Mouse (Mus musculus) forebrain, embryonic 16.5 days (tissue): ENCODE measurements at regions not wholly inside any gene's neighbourhood (a gene's known extent, or its start where the extent isn't known, plus 50 kb on each side); places are given as distances from the start of the nearest gene placed in this dataset.

ENCODE experiments used
- ATAC-seq: fragments of 200-750 bp; cut with Nextera tagmentation; 2 replicates; pipeline ENCODE4 v1.8.0; 2017; ENCODE audit warnings: mild to moderate bottlenecking, moderate library complexity
- H3K27ac ChIP-seq: fragments of 300-500 bp; sonication (generic); 2 replicates; pipeline ENCODE4 v1.5.1; 2014; ENCODE audit warnings: low read length, control low read depth
- H3K27me3 ChIP-seq: fragments of 300-500 bp; sonication (generic); replicated peaks from 2 replicates; pipeline ENCODE4 v1.6.1; 2014; ENCODE audit warnings: low read length; ENCODE audit not compliant: control insufficient read depth, insufficient read depth
- H3K36me3 ChIP-seq: fragments of 300-500 bp; sonication (generic); 2 replicates; pipeline ENCODE4 v1.6.1; 2014; ENCODE audit not compliant: control insufficient read depth, insufficient read depth
- H3K4me1 ChIP-seq: fragments of 300-500 bp; sonication (generic); replicated peaks from 2 replicates; pipeline ENCODE4 v1.6.1; 2014; ENCODE audit warnings: low read length; ENCODE audit not compliant: control insufficient read depth, insufficient read depth
- H3K4me2 ChIP-seq: fragments of 300-500 bp; sonication (generic); 2 replicates; pipeline ENCODE4 v1.6.1; 2014; ENCODE audit warnings: mild to moderate bottlenecking, low read length, control low read depth
- H3K4me3 ChIP-seq: fragments of 300-500 bp; sonication (generic); replicated peaks from 2 replicates; pipeline ENCODE4 v1.5.1; 2014; ENCODE audit warnings: mild to moderate bottlenecking, low read length, control low read depth
- H3K9ac ChIP-seq: fragments of 300-500 bp; sonication (generic); replicated peaks from 2 replicates; pipeline ENCODE4 v1.6.1; 2014; ENCODE audit warnings: low read depth, low read length, control low read depth
- H3K9me3 ChIP-seq: fragments of 300-500 bp; sonication (generic); 2 replicates; pipeline ENCODE4 v1.6.1; 2016; ENCODE audit warnings: low read length; ENCODE audit not compliant: control insufficient read depth
- WGBS: fragments of 180-500 bp; shearing (Covaris S2); extraction: QIAGEN DNeasy Blood & Tissue Kit; methylation state at CpG from one replicate; pipeline ENCODE4 v1.1.7; 2014; 5-methylcytosine and 5-hydroxymethylcytosine counted together

DNA sequence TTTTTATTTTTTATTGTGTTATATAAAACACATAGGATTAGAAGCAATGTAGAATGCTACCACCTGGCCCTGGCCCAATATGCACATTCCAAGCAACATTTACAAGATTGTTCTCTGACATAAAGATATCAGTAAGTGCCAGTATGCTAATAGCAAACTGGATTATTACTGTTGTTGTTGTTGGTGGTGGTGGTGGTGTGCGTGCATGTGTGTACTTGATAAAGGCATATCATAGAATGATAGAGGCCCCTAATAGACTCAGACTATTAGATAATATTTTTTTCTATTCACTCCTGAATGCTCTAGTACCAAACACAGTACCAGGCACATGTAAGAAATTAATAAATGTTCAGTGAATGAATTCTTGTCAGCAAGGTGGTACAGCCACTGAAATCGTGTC, 98.9 kb upstream of the Tbc1d5 start:
- no peak overlapping the region for H3K27ac ChIP-seq
- no peak for ATAC-seq
- WGBS = 82% methylated on average over 2 of the region's 2 CpGs

DNA sequence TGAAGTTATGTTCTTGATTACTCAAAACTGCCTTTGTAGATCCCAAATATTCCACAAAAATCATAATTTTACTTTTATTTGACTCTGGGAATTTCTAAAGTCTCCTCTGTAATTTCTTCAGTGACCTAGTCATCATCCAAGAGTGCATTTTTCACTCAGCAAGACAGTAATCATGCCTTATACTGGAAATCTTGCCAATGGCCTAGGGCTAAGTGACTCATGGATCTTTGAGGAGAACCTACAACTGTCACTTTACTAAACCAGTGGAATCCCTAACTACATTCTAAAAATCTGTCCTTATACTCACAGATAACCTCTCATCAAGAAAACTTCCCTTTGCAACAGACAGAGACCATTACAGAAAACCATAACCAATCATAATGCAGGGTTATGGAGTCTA, 98.0 kb upstream of the Tbc1d5 start:
- H3K4me3 ChIP-seq = no peak overlapping the region
- H3K36me3 ChIP-seq = no peaks in the 10 kb centered on the region
- no peak overlapping the region for H3K9ac ChIP-seq
- H3K27ac ChIP-seq = no peak overlapping the region
- no peak overlapping the region for H3K4me2 ChIP-seq
- no peaks in the 10 kb centered on the region for H3K9me3 ChIP-seq
- H3K27me3 ChIP-seq = no peaks in the 10 kb centered on the region
- no peaks in the 10 kb centered on the region for H3K4me1 ChIP-seq
- ATAC-seq = no peak

More for the DNA sequence above, 98.9 kb upstream of the Tbc1d5 start:
- Histone ChIP-seq H3K4me1 (no peaks in the 10 kb centered on the region), H3K4me3 (no peak overlapping the region), H3K4me2 (no peak overlapping the region), H3K27me3 (no peaks in the 10 kb centered on the region), H3K9me3 (no peaks in the 10 kb centered on the region), H3K36me3 (no peaks in the 10 kb centered on the region), H3K9ac (no peak overlapping the region)

DNA sequence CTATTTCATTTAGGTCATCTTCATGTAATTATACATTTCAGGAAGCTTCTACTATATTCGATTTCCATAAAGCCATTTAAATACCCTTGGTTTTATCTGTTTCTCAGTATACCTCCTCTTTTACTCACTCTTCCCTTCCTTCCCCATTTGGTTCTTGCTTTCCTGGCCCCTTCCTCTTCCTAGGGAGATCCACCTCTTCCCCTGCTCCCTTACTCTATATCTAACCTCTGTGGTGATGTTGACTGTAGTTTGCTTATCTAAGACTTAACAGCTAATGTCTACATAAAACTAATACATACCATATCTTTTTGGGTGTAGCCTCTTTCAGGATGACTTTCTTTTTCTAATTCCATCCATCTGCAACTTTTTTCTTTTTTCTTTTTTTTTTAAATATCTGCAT, 92.9 kb upstream of the Tbc1d5 start:
- Histone ChIP-seq H3K9ac (no peak overlapping the region), H3K4me1 (no peaks in the 10 kb centered on the region), H3K4me2 (no peak overlapping the region), H3K27me3 (no peaks in the 10 kb centered on the region), H3K36me3 (no peaks in the 10 kb centered on the region), H3K27ac (no peak overlapping the region), H3K9me3 (no peaks in the 10 kb centered on the region), H3K4me3 (no peak overlapping the region)
- ATAC-seq = no peak
- WGBS = 62% methylated on average over 1 of the region's 1 CpGs

DNA sequence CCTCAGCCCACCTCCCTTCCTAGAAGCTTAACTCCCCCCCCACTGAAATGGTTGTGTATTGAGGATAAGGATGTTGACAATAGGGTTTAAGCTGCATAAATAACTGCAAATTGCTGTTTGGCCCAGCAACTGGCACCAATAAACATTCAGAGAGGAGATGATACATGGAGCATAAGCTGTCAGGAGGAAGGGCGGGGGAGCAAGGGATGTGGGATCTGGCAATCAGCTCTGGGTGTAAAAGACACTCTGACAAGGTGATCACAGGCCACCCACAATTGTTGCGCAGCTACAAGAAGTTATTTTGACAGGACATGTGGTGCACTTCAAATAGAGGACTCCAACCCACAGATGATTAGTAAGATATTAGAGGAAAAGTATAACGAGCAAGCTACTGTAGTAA, 83.8 kb upstream of the Tbc1d5 start:
- WGBS = 27% methylated on average over 3 of the region's 3 CpGs
- Histone ChIP-seq H3K27ac (no peak overlapping the region), H3K27me3 (no peaks in the 10 kb centered on the region), H3K4me1 (no peaks in the 10 kb centered on the region), H3K4me3 (no peak overlapping the region), H3K9me3 (no peaks in the 10 kb centered on the region; the same call in 1 of the 2 replicates), H3K4me2 (no peak overlapping the region), H3K9ac (no peak overlapping the region), H3K36me3 (no peaks in the 10 kb centered on the region)
- no peak for ATAC-seq

DNA sequence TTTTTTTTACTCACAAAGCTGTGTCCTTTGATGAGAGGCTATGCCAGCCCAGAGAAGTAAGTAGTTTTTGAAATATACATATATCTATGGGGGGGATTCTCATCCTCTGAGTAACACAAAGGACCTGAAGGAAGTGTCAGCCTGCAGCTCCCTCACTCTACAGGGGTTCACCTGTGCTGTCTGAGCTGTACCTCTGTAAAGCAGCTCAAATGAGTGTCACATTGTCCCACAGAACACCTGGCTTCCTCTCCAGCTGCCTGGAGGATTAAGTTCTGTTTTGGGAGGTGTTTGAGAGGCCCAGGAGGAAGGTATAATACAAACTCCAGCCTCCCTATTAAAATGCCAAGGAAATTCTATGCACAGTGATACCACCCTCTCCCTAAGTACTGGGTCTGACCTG, 83.3 kb upstream of the Tbc1d5 start:
- ATAC-seq = no peak
- Histone ChIP-seq H3K36me3 (no peaks in the 10 kb centered on the region), H3K4me3 (no peak overlapping the region), H3K27me3 (no peaks in the 10 kb centered on the region), H3K27ac (no peak overlapping the region), H3K9ac (no peak overlapping the region), H3K9me3 (no peaks in the 10 kb centered on the region; the same call in 1 of the 2 replicates), H3K4me2 (no peak overlapping the region), H3K4me1 (no peaks in the 10 kb centered on the region)

DNA sequence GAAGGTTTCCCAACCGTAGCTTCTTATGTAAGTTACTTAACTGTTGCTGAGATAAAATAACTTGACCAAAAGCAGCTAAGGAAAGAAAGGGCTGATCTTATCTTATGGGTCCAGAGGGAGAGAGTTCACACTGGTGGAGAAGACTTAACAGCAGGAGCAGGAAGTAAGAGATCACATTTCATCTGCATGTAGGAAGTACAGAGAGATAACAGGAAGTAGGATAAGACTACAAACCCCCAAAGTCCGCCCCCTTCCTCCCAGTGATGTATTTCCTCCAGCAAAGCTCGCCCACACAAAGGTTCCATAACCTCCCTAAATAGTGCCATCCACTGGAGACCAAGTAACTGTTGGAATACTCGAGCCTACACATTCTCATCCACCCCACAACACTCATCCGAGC, 79.2 kb upstream of the Tbc1d5 start:
- 84% methylated on average over 5 of the region's 5 CpGs for WGBS

DNA sequence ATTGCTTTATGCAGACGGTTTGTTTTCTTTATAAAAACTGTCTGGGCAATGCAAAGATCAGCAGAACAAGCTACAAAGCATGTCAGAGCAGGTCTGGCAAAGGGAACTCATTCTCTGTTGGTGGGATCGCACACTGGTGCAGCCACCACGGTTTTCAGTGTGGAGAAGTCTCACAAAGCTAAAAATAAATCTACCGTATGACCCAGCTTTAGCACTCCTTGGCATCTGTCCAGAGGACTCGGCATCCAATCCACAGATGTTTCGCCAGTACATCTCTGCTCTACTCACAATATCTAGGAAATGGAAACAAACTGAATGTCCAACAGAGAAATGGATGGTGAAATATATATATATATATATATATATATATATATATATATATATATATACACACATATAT, 69.4 kb upstream of the Tbc1d5 start:
- no peak overlapping the region for H3K27ac ChIP-seq
- H3K27me3 ChIP-seq = no peaks in the 10 kb centered on the region
- H3K4me3 ChIP-seq = no peak overlapping the region
- ATAC-seq = no peak
- no peaks in the 10 kb centered on the region for H3K36me3 ChIP-seq
- H3K4me1 ChIP-seq = no peaks in the 10 kb centered on the region
- no peak overlapping the region for H3K9ac ChIP-seq
- H3K9me3 ChIP-seq = no peaks in the 10 kb centered on the region
- WGBS = 80% methylated on average over 6 of the region's 6 CpGs
- no peak overlapping the region for H3K4me2 ChIP-seq

More for the DNA sequence above, 79.2 kb upstream of the Tbc1d5 start:
- H3K27me3 ChIP-seq = no peaks in the 10 kb centered on the region
- H3K9me3 ChIP-seq = no peaks in the 10 kb centered on the region
- H3K4me2 ChIP-seq = no peak overlapping the region
- H3K4me1 ChIP-seq = no peaks in the 10 kb centered on the region
- H3K27ac ChIP-seq = no peak overlapping the region
- H3K9ac ChIP-seq = no peak overlapping the region
- no peak for ATAC-seq
- H3K36me3 ChIP-seq = no peaks in the 10 kb centered on the region
- no peak overlapping the region for H3K4me3 ChIP-seq

DNA sequence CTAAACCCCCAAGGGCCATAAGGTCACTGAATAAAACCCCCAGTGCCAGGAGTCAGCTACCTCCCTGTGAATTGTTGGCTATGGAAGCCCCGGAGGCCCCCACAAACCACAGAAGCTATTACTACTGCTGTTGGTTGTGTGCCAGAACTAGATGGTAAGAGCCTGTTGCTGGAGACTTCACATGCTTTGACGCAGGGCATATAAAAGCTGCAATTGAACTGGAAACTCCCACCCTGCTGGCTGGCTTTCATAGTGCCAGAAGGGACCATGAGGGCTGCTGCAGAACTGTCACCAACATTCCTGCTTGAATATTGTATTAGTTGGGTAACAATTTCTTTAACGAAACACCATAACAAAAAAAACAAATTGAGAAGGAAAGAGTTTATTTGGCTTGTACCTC, 66.9 kb upstream of the Tbc1d5 start:
- Histone ChIP-seq H3K4me2 (no peak overlapping the region), H3K9ac (no peak overlapping the region), H3K36me3 (no peaks in the 10 kb centered on the region), H3K4me3 (no peak overlapping the region), H3K4me1 (no peaks in the 10 kb centered on the region), H3K9me3 (no peaks in the 10 kb centered on the region), H3K27ac (no peak overlapping the region), H3K27me3 (no peaks in the 10 kb centered on the region)
- ATAC-seq = no peak
- 50% methylated on average over 3 of the region's 3 CpGs for WGBS

DNA sequence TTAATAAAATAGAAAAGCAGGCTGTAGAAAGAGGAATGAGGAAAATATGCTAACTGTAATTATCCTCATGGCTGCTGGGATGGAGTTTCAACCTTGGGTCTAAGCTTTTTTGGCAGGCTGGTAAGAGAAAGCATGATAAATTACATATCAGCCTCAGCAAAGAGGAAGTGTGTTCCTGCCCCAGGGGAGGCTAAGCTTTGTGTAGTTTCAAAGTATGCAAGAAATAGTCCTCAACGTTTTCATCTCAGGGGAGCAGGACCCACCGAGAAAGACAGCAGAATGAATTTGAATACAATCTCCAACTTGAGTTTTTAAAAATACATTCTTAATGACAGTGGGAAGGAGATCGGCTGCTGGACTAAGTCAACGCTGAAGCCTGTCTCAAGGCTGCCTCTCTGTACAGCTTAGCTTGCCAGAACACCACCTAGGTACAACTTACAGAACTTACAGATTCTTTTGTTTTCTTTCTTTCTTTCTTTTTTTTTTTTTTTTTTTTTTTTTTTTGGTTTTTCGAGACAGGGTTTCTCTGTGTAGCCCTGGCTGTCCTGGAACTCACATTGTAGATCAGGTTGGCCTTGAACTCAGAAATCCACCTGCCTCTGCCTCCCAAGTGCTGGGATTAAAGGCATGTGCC, 61.3 kb upstream of the Tbc1d5 start:
- no peaks in the 10 kb centered on the region for H3K9me3 ChIP-seq
- H3K9ac ChIP-seq = no peak overlapping the region
- no peaks in the 10 kb centered on the region for H3K4me1 ChIP-seq
- no peaks in the 10 kb centered on the region for H3K36me3 ChIP-seq
- H3K27ac ChIP-seq = no peak overlapping the region
- no peak overlapping the region for H3K4me2 ChIP-seq
- WGBS = 76% methylated on average over 4 of the region's 5 CpGs
- ATAC-seq = no peak
- H3K27me3 ChIP-seq = no peaks in the 10 kb centered on the region
- H3K4me3 ChIP-seq = no peak overlapping the region

DNA sequence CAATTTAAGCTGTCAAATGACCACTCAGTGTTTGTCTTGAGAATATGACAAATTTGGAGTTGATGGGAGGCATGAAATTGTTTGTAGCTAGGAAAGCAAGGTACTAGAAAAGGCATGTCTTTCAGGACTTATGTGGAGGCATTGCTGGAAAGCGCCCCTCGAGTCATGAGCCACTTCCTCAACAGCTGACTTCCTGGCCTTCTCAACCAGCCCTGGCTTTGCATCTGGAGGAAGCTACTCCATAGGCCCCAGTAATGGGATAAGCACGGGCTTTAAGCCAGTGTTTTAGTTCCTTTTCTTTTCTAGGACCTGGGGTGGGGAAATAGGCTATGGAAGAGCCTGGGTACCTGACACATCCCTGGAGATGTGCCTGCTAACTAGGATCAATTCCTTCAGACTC, 60.3 kb upstream of the Tbc1d5 start:
- WGBS = 69% methylated on average over 3 of the region's 3 CpGs
- no peak for ATAC-seq
- Histone ChIP-seq H3K9ac (no peak overlapping the region), H3K4me3 (no peak overlapping the region), H3K27me3 (no peaks in the 10 kb centered on the region), H3K36me3 (no peaks in the 10 kb centered on the region), H3K4me1 (no peaks in the 10 kb centered on the region), H3K27ac (no peak overlapping the region), H3K4me2 (no peak overlapping the region), H3K9me3 (no peaks in the 10 kb centered on the region)
